Mouse (Mus musculus) left cerebral cortex, postnatal 25 days (tissue): ENCODE measurements around the gene Ifnab. TPM values are rescaled to one million over a fixed set of nuclear protein-coding genes. Genes with fewer than 3 reads are reported as not detected.

Experiments
- DNase-seq, 2 experiments: peaks; one replicate each; pipeline ENCODE4 v3.0.0; 2022; ENCODE audit warnings: low spot score in 2 of 2, mixed read lengths in 1 of 2
- intact Hi-C: fragments of 180-260 bp; cut with DNase I; formaldehyde crosslinking; loops from one replicate; pipeline ENCODE4 v1.15.1; 2025
- total RNA-seq, 2 experiments: library from RNA; stranded (reverse); gene quantifications; 2 replicates each; pipeline ENCODE4 v1.2.3; 2021

Ifnab gene
- total RNA-seq: not detected

DNA sequence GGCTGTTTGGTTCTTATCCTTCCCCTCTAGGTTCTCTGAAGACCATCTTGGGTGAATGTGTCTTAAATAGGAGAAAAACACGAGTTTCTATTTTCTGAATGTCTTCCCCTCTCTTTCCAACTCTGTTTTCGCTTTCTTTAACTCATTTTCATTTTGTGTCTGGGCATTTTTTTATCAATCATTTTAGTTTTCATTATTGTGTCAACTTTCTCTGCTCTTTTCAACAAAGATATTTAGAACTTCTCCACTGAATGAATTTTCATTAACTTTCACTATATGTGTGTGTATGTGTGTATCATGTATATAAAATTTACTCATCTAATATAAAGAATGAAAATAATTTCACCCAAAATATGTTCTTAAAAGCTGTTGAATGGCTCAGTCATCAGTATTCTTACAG is at the start of gene Ifnab:
TSS of gene Ifnab (minus strand) at position 101 of the 400 bp plus-strand sequence.
- DNase-seq: no peak
- intact Hi-C loops: no loop called here

GRCm38 (mm10) chr4:88739036-88739435 is 47.9 kb upstream of the Ifnab start:
- no peak for DNase-seq
- intact Hi-C loops: no loop called here

DNA sequence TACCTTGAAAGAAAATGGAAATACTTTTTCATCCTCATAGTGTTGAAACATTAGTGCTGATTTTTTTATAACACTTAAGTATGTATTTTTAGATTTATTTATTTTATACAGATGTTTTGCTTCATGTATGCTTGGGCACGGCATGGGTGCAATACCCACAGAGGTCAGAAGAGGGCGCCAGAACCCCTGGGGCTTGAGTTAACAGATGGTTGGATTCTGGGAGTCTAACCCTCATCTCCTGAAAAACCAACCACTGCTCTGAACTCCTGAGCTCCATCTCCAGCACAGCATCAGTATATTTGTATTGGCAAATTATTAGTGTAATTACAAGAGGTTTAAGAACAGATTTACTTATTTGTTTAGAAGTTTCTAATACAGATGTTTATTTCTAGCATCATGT is 47.3 kb upstream of the Ifnab start:
- peak in 1 of 2 experiments; percentile 38 for DNase-seq
- intact Hi-C loops: no loop called here

DNA sequence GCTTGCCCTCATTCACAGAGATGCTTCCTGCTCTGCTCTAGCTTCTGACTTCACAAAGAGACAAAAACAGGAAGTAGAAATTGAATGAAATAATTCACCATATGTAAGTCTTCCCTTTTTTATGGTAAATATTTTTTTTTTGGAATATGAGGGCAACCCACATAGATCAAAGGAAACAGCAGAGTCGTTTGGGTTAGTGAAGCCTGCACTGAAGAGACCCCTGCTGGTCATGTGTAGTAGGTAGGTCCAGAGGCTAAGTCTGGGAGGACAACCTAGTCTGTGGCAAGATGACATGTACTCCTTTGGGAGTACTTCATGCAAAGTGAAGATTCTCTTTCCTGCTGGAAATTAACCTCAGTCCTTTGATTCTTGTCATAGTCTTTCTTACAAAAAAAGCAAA is 36.2 kb upstream of the Ifnab start:
- no peak for DNase-seq
- intact Hi-C loops: loop anchor here (2.0 kb wide), 1 partner anchor 31 kb away; no protein-coding TSS in a partner anchor

- DNase-seq: no peak
- intact Hi-C loops: loop anchor here (2.0 kb wide), 1 partner anchor 30 kb away; no protein-coding TSS in a partner anchor
Measured at GRCm38 (mm10) chr4:88726727-88727126, 35.6 kb upstream of the Ifnab start.

- no peak for DNase-seq
- intact Hi-C loops: no loop called here
Measured at GRCm38 (mm10) chr4:88723497-88724090, 32.4 kb upstream of the Ifnab start.

DNA sequence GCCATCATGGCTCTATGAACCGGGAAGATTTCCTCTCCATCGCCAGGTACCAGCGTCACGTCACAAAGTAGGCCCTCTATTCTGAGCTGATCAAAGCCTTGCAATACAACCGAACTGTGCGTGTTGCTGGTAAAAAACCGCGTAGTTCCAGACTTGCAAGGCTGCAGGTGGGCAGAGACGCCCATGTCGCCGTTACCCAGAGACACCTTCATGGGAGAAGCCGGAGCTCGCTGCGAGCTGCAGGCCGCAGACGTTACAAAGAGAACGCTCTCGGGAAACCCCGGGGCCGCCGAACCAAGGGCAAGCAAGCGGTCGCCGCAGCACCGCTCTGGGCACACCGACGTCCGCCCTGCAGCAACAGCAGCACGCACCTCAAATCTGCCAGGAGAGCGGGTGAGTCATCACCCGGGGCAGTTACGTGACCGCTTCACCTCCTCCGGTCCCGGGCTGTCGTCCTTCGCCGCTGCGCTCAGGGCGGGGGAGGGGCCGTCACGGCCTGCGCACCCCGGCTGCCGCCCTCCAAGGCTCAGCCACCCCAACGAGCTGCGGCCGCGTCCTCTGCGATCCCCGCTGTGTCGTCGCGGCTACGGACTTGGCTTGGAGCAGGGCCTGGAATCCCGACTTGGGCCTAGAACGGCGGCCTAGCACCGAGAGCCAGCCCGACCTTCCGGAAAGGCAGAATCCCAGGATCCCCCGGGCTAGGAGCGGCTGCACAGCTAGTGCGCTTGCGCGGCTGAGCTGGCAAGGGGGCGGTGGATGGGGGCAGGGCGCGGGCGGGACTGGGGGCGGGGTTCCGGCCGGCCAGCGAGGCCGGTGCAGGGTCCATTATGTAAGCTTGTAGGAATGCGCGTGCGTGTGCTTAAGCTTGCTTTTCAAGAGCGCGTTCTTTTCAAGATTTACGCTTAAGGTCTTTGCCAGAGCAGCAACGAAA is 30.9 kb upstream of the Ifnab start, which contains the start of the genes Gm26566 and Klhl9:
TSS of gene Gm26566 (plus strand) at position 15 of the 931 bp plus-strand sequence.
TSS of gene Klhl9 (minus strand) at position 675 of the 931 bp plus-strand sequence.
- intact Hi-C loops: no loop called here
- peak; percentile 90 to 92 for DNase-seq

DNA sequence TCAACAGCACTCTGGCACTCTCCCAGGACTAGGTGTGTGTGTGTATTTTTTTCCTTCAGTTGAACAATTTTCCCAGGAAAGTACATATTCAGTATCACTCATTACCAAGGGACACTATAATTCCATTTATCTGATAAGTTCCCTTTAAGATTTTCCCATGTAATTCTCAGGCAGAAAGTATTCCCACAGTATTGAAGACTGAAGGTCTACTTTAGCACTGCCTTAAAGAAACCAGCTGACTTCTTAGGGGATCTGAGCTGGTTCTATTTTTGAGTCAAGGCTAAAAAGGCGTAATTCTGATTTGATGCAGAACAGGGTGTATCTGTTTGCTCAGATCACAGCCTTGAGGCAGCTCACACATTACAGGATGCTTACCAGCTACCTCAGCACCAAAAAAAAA is 27.6 kb upstream of the Ifnab start:
- intact Hi-C loops: no loop called here
- DNase-seq: no peak

GRCm38 (mm10) chr4:88715059-88715458 is 23.9 kb upstream of the Ifnab start:
- intact Hi-C loops: no loop called here
- DNase-seq: no peak

- intact Hi-C loops: no loop called here
- DNase-seq: no peak
Measured at GRCm38 (mm10) chr4:88714281-88714680, 23.1 kb upstream of the Ifnab start.

DNA sequence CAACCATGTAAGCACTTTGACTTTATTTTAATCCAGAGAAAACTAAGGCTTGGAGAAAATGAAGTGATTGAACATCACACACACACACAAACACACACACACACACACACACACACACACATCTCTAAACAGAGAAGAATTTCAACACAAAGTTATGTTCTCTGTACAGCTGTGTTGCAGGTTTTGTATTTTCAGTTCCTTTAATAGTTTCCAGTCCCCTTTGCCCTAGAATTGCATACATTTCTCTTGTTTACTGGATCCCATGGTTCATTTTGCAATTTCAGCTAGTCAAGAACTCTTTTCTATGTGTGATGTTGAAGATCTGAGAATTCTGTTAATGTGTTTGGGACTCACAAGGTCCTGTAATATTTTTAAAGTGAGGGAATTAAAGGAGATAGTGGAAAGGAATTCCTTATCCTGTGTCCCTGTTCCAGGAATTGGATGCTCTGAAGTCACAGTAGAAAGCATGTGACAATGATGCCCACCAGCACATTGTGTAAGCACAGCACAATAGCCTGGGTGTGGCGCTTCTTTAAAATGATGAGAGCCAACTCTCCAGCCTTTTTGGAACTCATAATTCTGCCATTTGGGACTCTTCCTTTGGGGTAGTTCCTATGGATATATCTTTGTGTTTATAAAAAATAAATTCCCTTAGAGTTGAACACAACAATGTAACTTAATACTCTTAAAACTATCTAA is 16.1 kb upstream of the Ifnab start:
- DNase-seq: no peak
- intact Hi-C loops: no loop called here

- intact Hi-C loops: no loop called here
Measured at GRCm38 (mm10) chr4:88705924-88706323, 14.8 kb upstream of the Ifnab start.

GRCm38 (mm10) chr4:88699301-88699700 is 8.1 kb upstream of the Ifnab start:
- intact Hi-C loops: no loop called here

More at GRCm38 (mm10) chr4:88705924-88706323, 14.8 kb upstream of the Ifnab start:
- DNase-seq: no peak

DNA sequence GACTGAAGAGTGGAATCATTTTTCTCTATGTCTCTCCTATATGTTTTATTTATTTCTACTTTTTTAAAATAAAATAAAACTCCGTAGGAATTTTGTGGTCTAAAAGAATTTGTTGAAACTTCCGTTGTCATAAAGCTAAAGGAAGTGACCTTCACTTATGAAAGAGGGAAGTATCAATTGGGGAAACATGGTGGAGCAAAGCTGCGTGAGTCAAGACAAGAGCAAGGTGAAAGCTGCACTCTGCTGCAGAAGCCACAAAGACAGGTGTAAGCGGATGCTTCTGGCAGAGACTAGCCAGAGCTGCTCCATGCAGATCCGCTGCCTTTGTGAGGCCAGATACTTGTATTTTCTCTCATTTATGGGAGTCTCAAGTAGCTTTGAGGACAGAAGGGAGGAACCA is 7.6 kb upstream of the Ifnab start:
- intact Hi-C loops: no loop called here
- DNase-seq: no peak

More at GRCm38 (mm10) chr4:88699301-88699700, 8.1 kb upstream of the Ifnab start:
- DNase-seq: no peak

- no peak for DNase-seq
- intact Hi-C loops: loop anchor here (2.0 kb wide), 1 partner anchor 29 kb away; no protein-coding TSS in a partner anchor
Measured at GRCm38 (mm10) chr4:88697753-88698152, 6.6 kb upstream of the Ifnab start.

- no peak for DNase-seq
- intact Hi-C loops: loop anchor here (2.0 kb wide), 1 partner anchor 30 kb away; no protein-coding TSS in a partner anchor
Measured at GRCm38 (mm10) chr4:88697108-88697507, 5.9 kb upstream of the Ifnab start.

- peak; percentile 69 to 77 for DNase-seq
Measured at GRCm38 (mm10) chr4:88696237-88696884, 5.2 kb upstream of the Ifnab start.

DNA sequence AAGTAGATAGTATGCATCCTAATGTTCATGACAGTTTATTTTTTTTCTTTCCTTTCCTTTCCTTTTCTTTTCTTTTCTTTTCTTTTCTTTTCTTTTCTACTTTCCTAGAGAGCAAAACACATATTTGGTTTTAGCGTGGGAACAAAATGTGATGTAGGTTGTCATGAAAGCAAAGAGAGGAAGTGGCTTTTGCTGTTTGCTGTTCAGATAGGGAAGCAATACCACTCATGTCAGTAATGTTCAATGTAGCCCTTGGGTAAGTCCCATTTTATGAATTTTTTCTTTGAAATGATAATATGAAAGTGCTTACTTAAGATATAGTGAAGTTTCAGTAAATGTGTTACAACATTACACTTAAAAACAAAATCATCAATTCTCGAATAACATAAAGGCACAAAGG is 2.2 kb upstream of the Ifnab start:
- DNase-seq: no peak
- intact Hi-C loops: no loop called here

More at GRCm38 (mm10) chr4:88696237-88696884, 5.2 kb upstream of the Ifnab start:
- intact Hi-C loops: loop anchor here (2.0 kb wide), 1 partner anchor 30 kb away; no protein-coding TSS in a partner anchor

- intact Hi-C loops: no loop called here
- no peak for DNase-seq
Measured at GRCm38 (mm10) chr4:88692537-88692936, 1.4 kb upstream of the Ifnab start.
